Mouse (Mus musculus) CH12.LX (cell line): ENCODE results near the gene Ppp1r8. TPM values are rescaled to one million over a fixed set of nuclear protein-coding genes. Genes with fewer than 3 reads are reported as not detected.

Experiments
- DNase-seq: peaks from one replicate; pipeline ENCODE4 v3.0.0-alpha.2; 2013; ENCODE audit errors: extremely low read depth
- H3K27ac ChIP-seq: 2 replicates; pipeline ENCODE4 v1.5.1; 2012; ENCODE audit warnings: low read depth, mild to moderate bottlenecking, control low read depth, moderate library complexity; ENCODE audit not compliant: insufficient read depth
- H3K27me3 ChIP-seq: replicated peaks from 2 replicates; pipeline ENCODE3; 2012; ENCODE audit warnings: inconsistent platforms
- H3K36me3 ChIP-seq, 2 experiments: replicated peaks in 1 of 2; 2 replicates each; pipeline versions ENCODE3 to v1.6.1; 2012; ENCODE audit warnings: inconsistent platforms in 1 of 2, low read length in 1 of 2, mild to moderate bottlenecking in 1 of 2, mixed read lengths in 1 of 2, moderate library complexity in 1 of 2; ENCODE audit not compliant: control insufficient read depth in 1 of 2, insufficient read depth in 1 of 2
- H3K4me1 ChIP-seq, 2 experiments: 2 replicates each; pipeline ENCODE4 v1.6.1; 2012; ENCODE audit warnings: inconsistent platforms in 1 of 2, moderate library complexity in 1 of 2; ENCODE audit not compliant: insufficient read depth in 2 of 2, control insufficient read depth in 1 of 2
- H3K4me2 ChIP-seq: 2 replicates; pipeline ENCODE4 v1.6.1; 2012; ENCODE audit warnings: low read depth, mild to moderate bottlenecking, control low read depth; ENCODE audit not compliant: poor library complexity, insufficient read depth, severe bottlenecking
- H3K4me3 ChIP-seq, 3 experiments: fragments of 150-350 bp in 1 of 3; sonication (generic) in 1 of 3; replicated peaks in 1 of 3; 2 replicates each; pipeline versions ENCODE3 to v1.5.1; 2011 to 2012; ENCODE audit warnings: low read depth in 2 of 3, low read length in 2 of 3, mild to moderate bottlenecking in 2 of 3, moderate library complexity in 2 of 3, control low read depth in 1 of 3, improper control_type of control experiment in 1 of 3, inconsistent platforms in 1 of 3, mixed read lengths in 1 of 3; ENCODE audit not compliant: poor library complexity in 1 of 3
- H3K79me2 ChIP-seq: replicated peaks from 2 replicates; pipeline ENCODE4 v1.6.1; 2012; ENCODE audit warnings: mild to moderate bottlenecking, moderate library complexity; ENCODE audit not compliant: control insufficient read depth, poor library complexity, insufficient read depth, severe bottlenecking; ENCODE audit errors: extremely low read depth
- H3K9ac ChIP-seq: 2 replicates; pipeline ENCODE4 v1.6.1; 2012; ENCODE audit warnings: low read depth, mild to moderate bottlenecking, control low read depth, moderate library complexity; ENCODE audit not compliant: insufficient read depth
- H3K9me3 ChIP-seq: replicated peaks from 2 replicates; pipeline ENCODE3; 2012; ENCODE audit warnings: low read length, inconsistent platforms, mixed read lengths
- ELF1 ChIP-seq: IDR thresholded peaks from 2 replicates; pipeline ENCODE4 v1.6.1; 2014; ENCODE audit warnings: low read depth, mild to moderate bottlenecking, inconsistent platforms, low read length, improper control_type of control experiment
- EP300 ChIP-seq: IDR thresholded peaks from 2 replicates; pipeline ENCODE4 v1.6.1; 2011; ENCODE audit warnings: low read length, improper control_type of control experiment
- GABPA ChIP-seq: IDR thresholded peaks from 2 replicates; pipeline ENCODE4 v1.6.1; 2012; ENCODE audit warnings: low read depth, low read length, improper control_type of control experiment, inconsistent platforms; ENCODE audit not compliant: insufficient replicate concordance
- KAT2A ChIP-seq: IDR thresholded peaks from 2 replicates; pipeline ENCODE4 v1.6.1; 2012; ENCODE audit warnings: low read length, improper control_type of control experiment, inconsistent platforms; ENCODE audit not compliant: insufficient replicate concordance
- MAX ChIP-seq: IDR thresholded peaks from 2 replicates; pipeline ENCODE4 v1.6.1; 2011; ENCODE audit warnings: low read length, improper control_type of control experiment
- MEF2A ChIP-seq: IDR thresholded peaks from 2 replicates; pipeline ENCODE4 v1.6.1; 2014; ENCODE audit warnings: low read depth, mild to moderate bottlenecking, inconsistent platforms, low read length, improper control_type of control experiment, borderline replicate concordance
- NELFE ChIP-seq: IDR thresholded peaks from 2 replicates; pipeline ENCODE4 v1.6.1; 2011; ENCODE audit warnings: low read depth, low read length, improper control_type of control experiment
- NRF1 ChIP-seq: IDR thresholded peaks from 2 replicates; pipeline ENCODE4 v1.6.1; 2014; ENCODE audit warnings: low read depth, mild to moderate bottlenecking, inconsistent platforms, low read length, improper control_type of control experiment, moderate library complexity
- SIN3A ChIP-seq: IDR thresholded peaks from 2 replicates; pipeline ENCODE4 v1.6.1; 2012; ENCODE audit warnings: low read length, improper control_type of control experiment, inconsistent platforms
- USF2 ChIP-seq: conservative IDR thresholded peaks from 2 replicates; pipeline ENCODE4 v1.6.1; 2011; ENCODE audit warnings: low read depth, low read length, improper control_type of control experiment
- dilution Hi-C: fragments of 300-500 bp; cut with MboI; formaldehyde crosslinking; loops from 2 replicates; pipeline ENCODE4 v1.14.3; 2020; ENCODE audit warnings: low sequenced_read_pairs; ENCODE audit not compliant: extremely low pct_unique_long_range_greater_than_20kb, extremely low pct_ligation_motif_present
- in situ Hi-C: fragments of 300-500 bp; cut with MboI; formaldehyde crosslinking; loops from 3 replicates; pipeline ENCODE4 v1.14.3; 2019; ENCODE audit warnings: low sequenced_read_pairs, low pct_ligation_motif_present, low pct_unique_long_range_greater_than_20kb, mixed read lengths
- polyA plus RNA-seq: library from polyadenylated mRNA; unstranded; fragments of >175 nt; gene quantifications from 2 replicates; pipeline ENCODE4 v1.2.1, GENCODE M21; 2012; ENCODE audit warnings: low read depth; ENCODE audit not compliant: insufficient read length
- total RNA-seq, 2 experiments: library from RNA; depleted of rRNA; stranded (reverse); fragments of 300-350 nt in 1 of 2; fragments of >200 nt in 1 of 2; gene quantifications; 2 replicates each; pipeline ENCODE4 v1.2.3; 2012 to 2014

Ppp1r8 gene
- total and polyA plus RNA-seq, 3 experiments: 89.0 to 141 (median 107) TPM

DNA sequence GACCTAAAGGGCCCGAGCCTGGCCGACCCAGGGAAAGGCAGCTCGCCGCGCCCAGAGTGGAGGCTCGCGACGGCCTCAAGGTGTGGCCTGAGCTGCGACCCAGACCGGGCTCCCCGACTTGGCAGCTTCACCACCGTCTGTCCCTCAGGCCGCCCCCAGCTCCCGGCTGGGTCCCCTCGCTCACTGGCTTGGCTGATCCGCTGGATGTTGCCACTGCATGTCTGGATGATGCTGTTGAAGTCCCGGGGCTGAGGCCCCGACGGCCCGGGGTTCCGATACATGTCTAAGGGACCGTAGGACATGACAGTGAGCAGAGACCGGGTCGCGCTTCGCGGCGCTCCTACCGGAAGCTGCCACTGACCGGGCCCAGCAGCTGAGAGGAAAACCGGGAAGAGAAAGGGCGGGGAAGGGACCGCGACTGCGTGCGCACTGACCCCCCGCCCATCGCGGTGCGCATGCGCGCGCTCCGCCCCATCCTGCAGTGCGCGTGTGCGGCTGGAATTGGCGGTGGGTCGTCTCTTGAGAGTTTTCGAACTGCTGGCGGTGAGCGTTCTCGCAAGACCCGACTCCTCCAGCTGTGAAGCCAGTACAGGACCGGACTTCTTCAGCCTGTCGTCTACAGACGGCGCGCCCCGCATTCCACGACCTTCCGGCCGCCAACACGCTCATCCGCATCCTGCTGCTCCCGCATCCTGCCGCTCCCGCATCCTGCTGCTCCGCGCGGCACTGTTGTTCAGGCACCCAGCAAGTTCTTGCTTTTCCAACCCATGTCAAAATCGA lies 41.3 kb upstream of the Ppp1r8 start, which contains the start of gene Stx12 (continued):
- peak; percentile 100 for TF ChIP-seq NRF1
- peak; percentile 72; the same call in 1 of the 2 replicates for TF ChIP-seq KAT2A
- TF ChIP-seq, all 38 proteins: peak for 21

DNA sequence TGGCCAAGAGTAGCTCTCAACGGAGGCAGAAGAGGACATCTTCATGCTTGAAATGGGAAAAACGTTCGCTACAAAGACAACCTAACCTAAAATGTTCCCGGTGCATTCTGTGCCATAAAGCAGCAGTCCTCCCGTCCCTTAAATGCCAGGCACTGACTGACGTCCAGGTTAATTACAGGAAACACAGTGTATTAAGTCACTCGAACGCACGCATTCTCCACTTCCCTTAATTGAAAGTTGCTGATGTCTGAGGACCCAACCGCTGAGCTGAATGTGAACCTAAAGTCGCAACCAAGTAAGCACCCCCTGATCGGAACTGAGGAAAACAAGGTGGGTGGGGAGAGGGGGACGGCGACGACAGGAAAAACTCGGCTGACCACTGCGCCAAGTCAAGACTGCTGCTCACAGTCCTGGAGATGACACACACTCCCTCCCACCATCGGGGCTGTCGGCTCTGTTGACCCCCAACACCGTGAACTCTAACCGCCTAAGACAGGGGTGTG lies 40.6 kb upstream of the Ppp1r8 start:
- dilution Hi-C loops: no loop called here
- H3K4me1 ChIP-seq: peaks cover 15 to 34% of the 10 kb centered on the region in 2 experiments
- H3K27me3 ChIP-seq: no peaks in the 10 kb centered on the region
- in situ Hi-C loops: no loop called here
- peak overlapping the region; percentile 80 to 93 (median 90) for H3K4me3 ChIP-seq
- H3K36me3 ChIP-seq: peaks cover 14 to 22% of the 10 kb centered on the region in 2 experiments
- no peaks in the 10 kb centered on the region for H3K9me3 ChIP-seq
- H3K9ac ChIP-seq: peak overlapping the region; percentile 72
- TF ChIP-seq ELF1: 0 out of 2 replicates have a peak, but pooled peaks have one; percentile 12
- peak; percentile 19; the same call in 1 of the 2 replicates for TF ChIP-seq EP300
- 0 out of 2 replicates have a peak, but pooled peaks have one; percentile 35 for TF ChIP-seq MAX
- no peak for TF ChIP-seq GABPA
- TF ChIP-seq SIN3A: peak; percentile 49; the same call in 1 of the 2 replicates
- peak overlapping the region; percentile 34 for H3K27ac ChIP-seq
- peaks cover 13% of the 10 kb centered on the region for H3K79me2 ChIP-seq
- peak; percentile 35 for DNase-seq
- peak overlapping the region; percentile 74 for H3K4me2 ChIP-seq

DNA sequence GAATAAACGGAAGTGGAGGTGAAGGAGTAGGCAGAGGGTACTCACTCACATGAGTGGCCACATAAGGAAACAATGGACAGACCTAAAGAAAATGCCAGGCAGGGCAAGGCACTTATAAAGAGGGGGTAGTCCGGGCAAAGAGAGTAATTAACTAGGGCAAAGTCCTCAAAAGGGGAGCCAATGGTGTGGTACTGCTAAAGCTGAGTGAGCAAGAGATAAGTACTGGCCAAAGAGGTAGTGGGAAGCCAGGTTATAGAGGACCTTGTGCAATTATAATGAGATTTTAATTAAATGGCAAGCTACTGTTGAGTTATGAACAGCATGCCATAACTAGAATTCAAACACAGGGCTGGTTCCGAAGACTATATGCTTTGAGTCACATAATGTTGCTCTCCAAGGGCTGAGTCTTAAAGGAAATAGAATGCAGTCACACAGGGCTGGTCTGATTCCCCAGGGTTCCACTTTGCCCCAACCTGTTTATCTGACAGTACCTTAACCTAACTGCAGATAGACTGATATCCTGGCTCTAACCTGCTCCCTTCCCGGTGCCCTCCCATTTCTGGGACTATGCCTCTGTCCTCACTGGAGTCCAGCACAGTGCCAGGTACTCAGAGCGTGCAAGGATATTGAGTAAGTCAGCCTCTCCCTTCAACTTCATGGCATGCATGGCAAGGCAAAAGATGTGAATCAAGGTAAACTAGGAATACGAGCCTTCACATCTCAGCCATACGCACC lies 31.6 kb upstream of the Ppp1r8 start:
- dilution Hi-C loops: no loop called here
- TF ChIP-seq MEF2A: no peak
- TF ChIP-seq NELFE: no peak
- no peak for TF ChIP-seq KAT2A
- TF ChIP-seq USF2: no peak
- Histone ChIP-seq H3K9ac (no peak overlapping the region), H3K4me2 (no peak overlapping the region), H3K4me3 (no peak overlapping the region), H3K9me3 (no peaks in the 10 kb centered on the region), H3K27me3 (no peaks in the 10 kb centered on the region), H3K4me1 (peaks cover 0 to 2% of the 10 kb centered on the region in 2 experiments; a peak in 1 of 4 replicates), H3K36me3 (peaks cover 23 to 71% of the 10 kb centered on the region in 2 experiments), H3K79me2 (peaks cover 10% of the 10 kb centered on the region), H3K27ac (no peak overlapping the region)
- in situ Hi-C loops: no loop called here
- no peak for DNase-seq
